Mouse (Mus musculus) lung, embryonic 15.5 days (tissue): Measurements from ENCODE around the gene Azin2. TPM values are rescaled to one million over a fixed set of nuclear protein-coding genes. Genes with fewer than 3 reads are reported as not detected.

Source experiments
- ATAC-seq: fragments of 200-750 bp; cut with Nextera tagmentation; 2 replicates; pipeline ENCODE4 v1.8.0; 2017; ENCODE audit warnings: moderate number of reproducible peaks, borderline replicate concordance; ENCODE audit not compliant: low FRiP score, low TSS enrichment; ENCODE audit errors: extremely low read depth
- H3K27ac ChIP-seq: fragments of 300-500 bp; sonication (generic); 2 replicates; pipeline ENCODE4 v1.5.1; 2015; ENCODE audit warnings: moderate library complexity, mild to moderate bottlenecking, inconsistent platforms
- H3K27me3 ChIP-seq: fragments of 300-500 bp; sonication (generic); 2 replicates; pipeline ENCODE4 v1.6.1; 2015; ENCODE audit warnings: inconsistent platforms
- H3K36me3 ChIP-seq: fragments of 300-500 bp; sonication (generic); 2 replicates; pipeline ENCODE4 v1.6.1; 2015; ENCODE audit warnings: inconsistent platforms
- H3K4me1 ChIP-seq: fragments of 300-500 bp; sonication (generic); 2 replicates; pipeline ENCODE4 v1.6.1; 2015; ENCODE audit warnings: inconsistent platforms
- H3K4me2 ChIP-seq: fragments of 300-500 bp; sonication (generic); 2 replicates; pipeline ENCODE4 v1.6.1; 2015; ENCODE audit warnings: inconsistent platforms, mild to moderate bottlenecking, moderate library complexity
- H3K4me3 ChIP-seq: fragments of 300-500 bp; sonication (generic); 2 replicates; pipeline ENCODE4 v1.5.1; 2015; ENCODE audit warnings: mild to moderate bottlenecking, inconsistent platforms
- H3K9ac ChIP-seq: fragments of 300-500 bp; sonication (generic); 2 replicates; pipeline ENCODE4 v1.6.1; 2015; ENCODE audit warnings: inconsistent platforms
- H3K9me3 ChIP-seq: fragments of 300-500 bp; sonication (generic); 2 replicates; pipeline ENCODE4 v1.6.1; 2016; ENCODE audit warnings: inconsistent platforms
- WGBS: fragments of 180-500 bp; shearing (Covaris S2); methylation state at CpG from one replicate; pipeline ENCODE4 v1.1.7; 2015; 5-methylcytosine and 5-hydroxymethylcytosine counted together
- polyA plus RNA-seq: library from polyadenylated mRNA; unstranded; fragments of >200 nt; fragmentation: Nextera tagmentation; extraction: Ambion mirVana; gene quantifications from 2 replicates; pipeline ENCODE4 v1.2.1, GENCODE M21; 2015

The Azin2 gene
- 18.6 and 22.5 TPM in 2 replicates for polyA plus RNA-seq

- under 1% methylated on average over 72 of the region's 72 CpGs for WGBS
Observed at GRCm38 (mm10) chr4:128962029-128962925, at the start of gene Azin2. Gene Azin2, minus strand, starts transcription at chr4:128962442.

GRCm38 (mm10) chr4:129011604-129012121, 49.4 kb upstream of the Azin2 start:
- Histone ChIP-seq H3K9me3 (no peaks in the 10 kb centered on the region), H3K4me1 (peaks cover 34% of the 10 kb centered on the region), H3K9ac (no peak overlapping the region), H3K4me2 (0 out of 2 replicates have a peak overlapping the region, but pooled peaks have one; percentile 10), H3K4me3 (no peak overlapping the region), H3K27ac (peak overlapping the region; percentile 54), H3K27me3 (no peaks in the 10 kb centered on the region), H3K36me3 (peaks cover 31% of the 10 kb centered on the region)
- peak; percentile 74 for ATAC-seq
- WGBS = 30% methylated on average over 15 of the region's 15 CpGs

More at GRCm38 (mm10) chr4:128962029-128962925, at the start of gene Azin2:
- H3K9ac ChIP-seq = peak within 1 kb of the TSS; percentile 80
- peak within 1 kb of the TSS; percentile 61 for H3K27ac ChIP-seq
- H3K9me3 ChIP-seq = no peaks in the 10 kb centered on the region
- H3K4me2 ChIP-seq = peak within 1 kb of the TSS; percentile 95
- H3K4me1 ChIP-seq = peaks cover 44% of the 10 kb centered on the region
- H3K27me3 ChIP-seq = peaks cover 10% of the 10 kb centered on the region
- no peaks in the 10 kb centered on the region for H3K36me3 ChIP-seq
- peak; percentile 89 for ATAC-seq
- peak within 1 kb of the TSS; percentile 74 for H3K4me3 ChIP-seq

- peaks cover 23% of the 10 kb centered on the region for H3K4me1 ChIP-seq
- no peak overlapping the region for H3K9ac ChIP-seq
- H3K36me3 ChIP-seq = peaks cover 52% of the 10 kb centered on the region
- H3K4me2 ChIP-seq = no peak overlapping the region
- no peaks in the 10 kb centered on the region for H3K9me3 ChIP-seq
- H3K27me3 ChIP-seq = no peaks in the 10 kb centered on the region
- WGBS = 73% methylated on average over 5 of the region's 5 CpGs
- ATAC-seq = no peak
- H3K27ac ChIP-seq = no peak overlapping the region
- no peak overlapping the region for H3K4me3 ChIP-seq
Observed at GRCm38 (mm10) chr4:129009521-129009920, 47.3 kb upstream of the Azin2 start.

- no peak for ATAC-seq
- H3K4me1 ChIP-seq = peaks cover 23% of the 10 kb centered on the region
- no peak overlapping the region for H3K9ac ChIP-seq
- no peak overlapping the region for H3K4me2 ChIP-seq
- H3K36me3 ChIP-seq = peaks cover 56% of the 10 kb centered on the region
- no peak overlapping the region for H3K27ac ChIP-seq
- H3K27me3 ChIP-seq = no peaks in the 10 kb centered on the region
- no peak overlapping the region for H3K4me3 ChIP-seq
- WGBS = 68% methylated on average over 3 of the region's 3 CpGs
- H3K9me3 ChIP-seq = no peaks in the 10 kb centered on the region
Observed at GRCm38 (mm10) chr4:129008672-129009071, 46.4 kb upstream of the Azin2 start.

GRCm38 (mm10) chr4:129008006-129008519, 45.8 kb upstream of the Azin2 start:
- Histone ChIP-seq H3K9me3 (no peaks in the 10 kb centered on the region), H3K4me1 (peaks cover 19% of the 10 kb centered on the region; the same call in 1 of the 2 replicates), H3K4me2 (no peak overlapping the region), H3K9ac (no peak overlapping the region), H3K27me3 (no peaks in the 10 kb centered on the region), H3K4me3 (no peak overlapping the region), H3K27ac (no peak overlapping the region), H3K36me3 (peaks cover 61% of the 10 kb centered on the region)
- ATAC-seq = no peak
- 84% methylated on average over 12 of the region's 12 CpGs for whole genome bisulfite sequencing

GRCm38 (mm10) chr4:129003720-129004119, 41.5 kb upstream of the Azin2 start:
- Histone ChIP-seq H3K27me3 (no peaks in the 10 kb centered on the region), H3K4me2 (no peak overlapping the region), H3K9me3 (no peaks in the 10 kb centered on the region), H3K36me3 (peaks cover 84% of the 10 kb centered on the region), H3K4me1 (peaks cover 11% of the 10 kb centered on the region), H3K27ac (no peak overlapping the region), H3K4me3 (no peak overlapping the region), H3K9ac (no peak overlapping the region)
- 92% methylated on average over 8 of the region's 8 CpGs for WGBS
- no peak for ATAC-seq

GRCm38 (mm10) chr4:129000786-129001185, 38.5 kb upstream of the Azin2 start:
- ATAC-seq = no peak
- Histone ChIP-seq H3K4me3 (no peak overlapping the region), H3K4me2 (no peak overlapping the region), H3K27ac (no peak overlapping the region), H3K36me3 (peaks cover 56% of the 10 kb centered on the region), H3K4me1 (peaks cover 36% of the 10 kb centered on the region), H3K27me3 (no peaks in the 10 kb centered on the region), H3K9ac (no peak overlapping the region), H3K9me3 (no peaks in the 10 kb centered on the region)
- WGBS = 64% methylated on average over 3 of the region's 3 CpGs

- H3K4me1 ChIP-seq = peaks cover 55% of the 10 kb centered on the region
- WGBS = 41% methylated on average over 8 of the region's 8 CpGs
- H3K9ac ChIP-seq = no peak overlapping the region
- H3K4me2 ChIP-seq = no peak overlapping the region
- H3K4me3 ChIP-seq = no peak overlapping the region
- no peak overlapping the region for H3K27ac ChIP-seq
- peaks cover 37% of the 10 kb centered on the region for H3K36me3 ChIP-seq
- ATAC-seq = no peak
- no peaks in the 10 kb centered on the region for H3K27me3 ChIP-seq
- H3K9me3 ChIP-seq = no peaks in the 10 kb centered on the region
Observed at GRCm38 (mm10) chr4:128998401-128998800, 36.2 kb upstream of the Azin2 start.

- H3K4me1 ChIP-seq = peaks cover 61% of the 10 kb centered on the region
- peaks cover 26% of the 10 kb centered on the region for H3K36me3 ChIP-seq
- H3K9ac ChIP-seq = no peak overlapping the region
- H3K27ac ChIP-seq = peak overlapping the region; percentile 49
- H3K4me3 ChIP-seq = no peak overlapping the region
- 57% methylated on average over 8 of the region's 8 CpGs for WGBS
- H3K27me3 ChIP-seq = no peaks in the 10 kb centered on the region
- ATAC-seq = no peak
- no peaks in the 10 kb centered on the region for H3K9me3 ChIP-seq
- H3K4me2 ChIP-seq = no peak overlapping the region
Observed at GRCm38 (mm10) chr4:128997258-128997657, 35.0 kb upstream of the Azin2 start.

- H3K4me2 ChIP-seq = peak overlapping the region; percentile 20; the same call in 1 of the 2 replicates
- no peaks in the 10 kb centered on the region for H3K27me3 ChIP-seq
- H3K4me1 ChIP-seq = peaks cover 57% of the 10 kb centered on the region
- ATAC-seq = no peak
- H3K27ac ChIP-seq = no peak overlapping the region
- WGBS = 72% methylated on average over 7 of the region's 7 CpGs
- no peak overlapping the region for H3K4me3 ChIP-seq
- H3K36me3 ChIP-seq = 0 out of 2 replicates have a peak, but pooled peaks cover 11% of the 10 kb centered on the region
- H3K9ac ChIP-seq = no peak overlapping the region
- no peaks in the 10 kb centered on the region for H3K9me3 ChIP-seq
Observed at GRCm38 (mm10) chr4:128995238-128995637, 33.0 kb upstream of the Azin2 start.

GRCm38 (mm10) chr4:128993675-128994074, 31.4 kb upstream of the Azin2 start:
- peak overlapping the region; percentile 76 for H3K27ac ChIP-seq
- peaks cover 51% of the 10 kb centered on the region for H3K4me1 ChIP-seq

More at GRCm38 (mm10) chr4:128993675-128994074, 31.4 kb upstream of the Azin2 start:
- Histone ChIP-seq H3K4me3 (peak overlapping the region; percentile 86), H3K27me3 (no peaks in the 10 kb centered on the region), H3K9ac (peak overlapping the region; percentile 83), H3K4me2 (peak overlapping the region; percentile 82), H3K36me3 (no peaks in the 10 kb centered on the region), H3K9me3 (no peaks in the 10 kb centered on the region)
- WGBS = under 1% methylated on average over 12 of the region's 12 CpGs
- ATAC-seq = no peak
